Mouse (Mus musculus) kidney, adult 11 months (tissue): ENCODE data around the gene Rptor.
A peak's percentile ranks its signal among the peaks of the same experiment; 100 is the strongest.

Experiments used
- DNase-seq: peaks from one replicate; pipeline ENCODE4 v3.0.0; 2022

The Rptor gene

GRCm38 (mm10) chr11:119915666-119916065 is 313.0 kb downstream of the Rptor start:
- peak; percentile 76 for DNase-seq

GRCm38 (mm10) chr11:119916102-119916790 is 313.5 kb downstream of the Rptor start:
- DNase-seq = peak; percentile 93

DNA sequence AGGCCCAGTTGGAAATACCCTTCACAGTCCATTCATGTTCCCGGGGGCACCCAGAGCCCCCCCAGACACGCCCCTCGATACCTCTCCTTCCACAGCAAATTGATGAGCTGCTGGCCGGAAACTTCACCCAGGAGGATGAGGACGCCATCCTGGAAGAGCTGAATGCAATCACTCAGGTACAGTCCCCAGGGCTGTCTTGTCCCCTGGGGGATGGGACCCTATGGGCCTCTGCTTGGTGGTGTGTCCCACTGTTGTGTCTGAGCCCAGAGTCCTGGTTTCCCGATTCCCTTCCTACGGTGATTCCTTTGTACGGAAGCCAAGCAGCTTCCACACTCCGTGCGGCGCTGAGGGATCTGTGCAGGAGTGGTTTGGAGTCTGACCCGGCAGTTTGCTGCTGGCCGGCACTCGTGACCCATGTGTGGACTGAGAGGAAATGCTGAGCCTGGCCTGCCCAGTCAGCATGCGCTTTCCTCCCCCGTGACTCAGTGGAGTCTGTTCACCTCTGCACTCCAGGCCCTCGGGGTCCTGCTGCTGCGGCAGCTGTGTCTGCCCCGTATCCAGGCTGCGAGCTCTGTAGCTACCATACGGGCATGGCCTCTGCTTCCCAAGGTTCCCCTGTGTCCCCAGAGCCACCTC is 314.2 kb downstream of the Rptor start:
- peak; percentile 89 for DNase-seq

DNA sequence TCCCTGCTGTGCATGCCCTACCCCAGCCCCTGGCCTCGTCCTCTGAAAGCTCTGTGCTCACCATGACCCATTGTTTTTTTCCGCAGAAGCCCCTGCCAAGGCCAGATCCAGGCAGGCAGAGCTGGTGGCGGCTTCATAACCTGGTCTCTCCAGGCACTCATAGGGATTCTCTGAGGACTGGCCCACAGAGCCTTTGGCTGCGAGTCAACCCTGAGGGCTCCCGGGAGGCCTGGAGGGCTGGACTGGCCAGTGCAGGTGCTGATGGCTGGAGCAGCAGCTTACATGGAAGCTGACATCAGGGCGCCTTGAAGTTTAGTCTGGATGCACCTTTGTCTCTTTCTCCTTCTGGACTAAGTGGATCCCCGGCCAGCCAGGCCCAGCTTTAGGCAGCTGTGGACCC is 315.8 kb downstream of the Rptor start:
- no peak for DNase-seq

DNA sequence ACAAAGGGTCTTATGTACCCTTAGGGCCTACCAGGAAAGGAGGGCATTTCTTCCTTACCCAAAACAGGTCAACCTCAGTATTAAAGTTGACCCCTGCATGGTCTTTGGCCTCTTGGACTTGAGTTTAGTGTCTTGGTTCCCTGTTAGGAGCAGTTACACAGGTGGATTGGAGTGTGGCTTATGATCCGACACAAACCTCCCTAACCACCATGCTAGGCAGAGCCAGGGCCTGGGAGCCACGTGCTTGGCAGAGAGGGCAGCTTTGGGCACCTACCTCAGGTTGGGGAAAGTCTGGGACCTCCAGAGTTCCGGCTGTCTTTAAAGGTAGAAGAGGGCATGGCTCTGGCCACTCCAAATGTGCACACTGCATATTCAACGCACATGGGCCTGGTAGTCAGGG is 316.7 kb downstream of the Rptor start:
- DNase-seq = no peak

- no peak for DNase-seq
Observed at GRCm38 (mm10) chr11:119919897-119920296, 317.2 kb downstream of the Rptor start.

DNA sequence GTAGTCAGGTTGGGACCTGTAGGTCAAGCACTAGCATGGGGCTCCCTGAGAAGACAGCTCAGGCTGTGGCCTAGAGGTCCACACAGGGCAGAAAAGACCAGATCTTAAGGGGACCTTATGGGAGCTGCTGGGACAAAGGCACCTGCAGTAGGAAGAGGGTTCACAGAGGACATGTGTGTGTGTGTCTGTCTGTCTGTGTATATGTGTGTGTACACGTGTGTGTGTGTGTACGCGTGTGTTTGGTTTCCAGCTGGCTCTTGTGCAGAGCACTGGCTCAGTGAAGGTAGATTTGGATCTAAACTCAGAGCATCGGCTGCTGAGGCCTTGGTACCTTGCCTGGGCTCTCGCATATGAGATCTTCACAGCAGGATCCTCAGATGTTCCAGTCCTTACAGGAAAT is 318.0 kb downstream of the Rptor start:
- no peak for DNase-seq

GRCm38 (mm10) chr11:119925176-119925575 is 322.5 kb downstream of the Rptor start:
- DNase-seq = no peak

GRCm38 (mm10) chr11:119926762-119927161 is 324.1 kb downstream of the Rptor start:
- DNase-seq = no peak

DNA sequence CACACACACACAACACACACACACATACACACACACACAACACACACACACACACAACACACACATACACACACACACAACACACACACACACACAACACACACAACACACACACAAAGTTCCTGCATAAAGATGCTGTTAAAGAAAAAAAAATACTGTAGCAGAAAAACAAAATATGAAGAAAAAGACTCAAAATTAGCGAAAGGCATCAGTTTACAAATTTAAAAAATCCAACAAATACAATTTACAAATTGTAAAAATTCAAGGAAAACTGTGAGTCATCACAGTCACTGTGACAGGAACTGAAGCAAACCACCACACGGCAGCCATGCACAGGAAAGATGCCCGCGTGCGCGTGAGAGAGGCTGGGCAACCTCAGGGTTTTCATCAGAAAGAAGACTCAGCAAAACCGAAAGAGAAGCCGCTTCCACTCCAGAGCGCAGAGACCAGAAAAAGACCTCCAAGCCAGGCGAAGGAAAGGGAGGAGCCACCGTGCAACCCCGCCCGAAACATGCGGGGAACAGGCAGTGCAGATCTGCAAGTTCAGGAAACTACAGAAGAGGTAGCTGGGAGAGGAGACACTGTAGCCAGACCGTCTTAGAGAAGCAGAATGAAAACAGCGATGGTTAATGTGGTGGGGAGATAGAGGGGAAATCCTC is 325.4 kb downstream of the Rptor start:
- DNase-seq = no peak

GRCm38 (mm10) chr11:119929603-119930265 is 327.0 kb downstream of the Rptor start:
- DNase-seq = no peak

GRCm38 (mm10) chr11:119931809-119932208 is 329.1 kb downstream of the Rptor start:
- no peak for DNase-seq

- no peak for DNase-seq
Observed at GRCm38 (mm10) chr11:119933142-119933541, 330.4 kb downstream of the Rptor start.

- no peak for DNase-seq
Observed at GRCm38 (mm10) chr11:119933819-119934583, 331.3 kb downstream of the Rptor start.

DNA sequence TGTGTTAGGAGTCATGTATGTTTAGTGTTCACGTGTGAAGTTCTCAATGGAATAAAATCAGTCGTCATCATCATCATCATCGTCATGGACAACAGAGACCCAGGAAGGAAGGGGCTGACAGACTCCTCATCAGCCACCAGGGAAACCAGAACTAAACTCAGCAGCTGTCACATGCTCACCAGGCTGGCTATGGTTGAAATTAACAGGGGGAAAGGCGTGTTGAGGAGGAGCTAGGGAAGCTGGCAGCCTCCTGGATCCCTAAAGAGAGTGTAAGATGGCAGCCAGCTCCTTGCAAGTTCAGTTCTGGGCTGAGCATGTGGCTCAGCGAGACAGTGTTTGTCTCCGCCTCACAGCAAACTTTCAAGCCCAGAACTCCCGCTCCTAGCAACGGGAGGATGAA is 332.1 kb downstream of the Rptor start:
- DNase-seq = no peak

GRCm38 (mm10) chr11:119935457-119935856 is 332.8 kb downstream of the Rptor start:
- peak; percentile 79 for DNase-seq

- DNase-seq = no peak
Observed at GRCm38 (mm10) chr11:119936456-119936855, 333.8 kb downstream of the Rptor start.

DNA sequence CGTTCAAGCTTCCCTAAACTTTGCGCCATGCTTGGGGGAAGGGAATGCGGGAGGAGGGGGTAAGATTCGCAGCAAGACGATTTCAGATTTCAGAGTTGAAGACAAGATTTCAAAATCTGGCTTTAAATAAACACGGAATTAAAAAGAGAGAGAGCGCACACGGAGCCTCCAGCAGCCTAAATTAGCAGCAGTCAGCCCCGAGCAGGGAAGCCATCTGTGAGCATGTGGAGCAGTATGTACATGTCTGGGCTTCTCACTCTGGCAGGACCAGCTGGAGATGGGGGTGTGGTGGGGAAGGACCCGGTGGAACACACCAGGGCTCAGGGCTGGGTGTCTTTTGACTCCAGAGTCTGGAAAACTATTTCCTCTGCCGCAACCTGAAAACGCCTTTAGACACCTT is 334.5 kb downstream of the Rptor start:
- no peak for DNase-seq

DNA sequence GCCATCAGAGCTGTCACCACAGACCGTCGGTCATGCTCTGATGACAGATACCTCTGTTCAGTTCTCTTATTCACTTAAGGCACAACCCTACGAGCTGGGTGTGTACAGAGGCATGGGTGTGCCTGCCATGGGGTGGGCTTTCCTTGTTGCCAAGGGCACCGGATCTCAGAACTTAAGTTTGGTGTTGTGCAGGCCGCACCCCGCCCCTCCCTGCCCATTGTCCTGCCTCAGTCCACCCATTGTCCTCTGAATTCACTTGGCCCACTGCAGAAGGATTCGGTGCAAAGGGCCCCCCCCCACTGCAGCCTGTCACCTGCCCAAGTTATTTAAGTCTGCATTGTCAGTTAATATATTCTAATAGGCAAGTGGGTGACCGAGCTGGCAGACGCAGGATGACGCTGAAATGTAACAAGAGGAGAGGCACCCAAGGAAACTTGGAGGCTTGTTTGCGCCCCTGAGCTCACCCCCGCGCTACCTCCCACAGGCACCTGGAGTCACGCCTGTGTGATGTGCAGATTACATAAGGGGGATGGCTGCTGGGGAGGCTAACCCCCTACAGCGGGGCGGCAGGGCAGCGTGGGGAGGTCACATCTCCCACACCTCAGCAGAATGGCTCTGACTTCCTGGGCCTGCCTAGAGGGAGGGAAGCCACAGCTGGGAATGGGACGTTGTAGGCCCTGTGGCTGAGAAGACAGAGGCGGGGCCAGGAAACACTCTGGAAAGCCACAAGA is 335.2 kb downstream of the Rptor start:
- DNase-seq = peak; percentile 82

GRCm38 (mm10) chr11:119939073-119939710 is 336.5 kb downstream of the Rptor start:
- DNase-seq = peak; percentile 80

DNA sequence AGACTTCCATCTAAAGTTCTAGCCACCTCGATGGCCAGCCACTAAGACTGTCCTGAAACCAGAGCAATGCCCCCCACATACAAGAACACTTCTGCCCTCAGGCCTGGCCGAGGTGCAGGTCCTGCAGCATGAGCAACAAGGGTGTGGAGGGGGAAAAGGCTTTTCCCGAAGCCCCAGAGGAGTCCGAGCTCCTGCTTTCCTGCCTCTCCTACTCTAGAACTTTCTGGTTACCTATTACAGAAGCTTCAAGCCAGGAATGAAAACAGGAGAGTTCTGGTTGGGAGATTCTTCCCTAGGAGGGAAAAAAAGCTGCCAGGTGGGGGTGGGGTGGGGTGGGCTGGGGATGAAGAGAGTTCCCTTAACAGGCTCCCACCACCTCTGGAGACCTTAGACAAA is 337.0 kb downstream of the Rptor start:
- no peak for DNase-seq

DNA sequence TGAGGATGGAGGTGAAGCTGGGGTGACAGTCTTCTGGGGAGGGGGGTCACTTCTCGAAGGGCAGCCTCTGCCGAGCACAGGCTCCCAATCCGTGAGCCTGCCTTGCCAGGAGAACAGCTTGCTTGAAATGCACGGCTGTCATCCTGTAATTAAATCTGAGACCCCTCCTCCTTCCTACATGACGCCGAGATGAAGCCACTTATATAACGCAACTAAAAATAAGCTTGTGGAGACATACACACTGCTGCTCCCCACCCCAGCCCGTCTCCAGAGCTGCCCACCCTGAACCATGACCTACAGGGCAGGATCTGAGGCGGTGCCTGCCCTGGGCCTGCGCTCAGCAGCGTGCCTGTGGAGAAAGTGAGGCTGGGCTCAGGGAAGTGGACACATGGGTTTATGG is 337.4 kb downstream of the Rptor start:
- no peak for DNase-seq
